Mouse (Mus musculus) pancreas, adult 10 weeks (tissue): Measurements from ENCODE around the gene Svop. TPM values are rescaled to one million over a fixed set of nuclear protein-coding genes. Genes with fewer than 3 reads are reported as not detected.

Source experiments
- polyA plus RNA-seq: library from polyadenylated mRNA; stranded (reverse); fragments of 350-450 nt; fragmentation: Illumina TruSeq; extraction: RNeasy Lipid Tissue Mini Kit (QIAGEN cat#74804); gene quantifications from one replicate; pipeline ENCODE4 v1.2.3, GENCODE M21; 2015; ENCODE audit warnings: low read depth, low replicate concordance; ENCODE audit not compliant: insufficient read depth

Svop gene
- polyA plus RNA-seq, result 0.46 TPM

GRCm38 (mm10) chr5:114091057-114091807 lies at the start of gene Svop:
TSS of gene Svop (minus strand) at chr5:114091570.

DNA sequence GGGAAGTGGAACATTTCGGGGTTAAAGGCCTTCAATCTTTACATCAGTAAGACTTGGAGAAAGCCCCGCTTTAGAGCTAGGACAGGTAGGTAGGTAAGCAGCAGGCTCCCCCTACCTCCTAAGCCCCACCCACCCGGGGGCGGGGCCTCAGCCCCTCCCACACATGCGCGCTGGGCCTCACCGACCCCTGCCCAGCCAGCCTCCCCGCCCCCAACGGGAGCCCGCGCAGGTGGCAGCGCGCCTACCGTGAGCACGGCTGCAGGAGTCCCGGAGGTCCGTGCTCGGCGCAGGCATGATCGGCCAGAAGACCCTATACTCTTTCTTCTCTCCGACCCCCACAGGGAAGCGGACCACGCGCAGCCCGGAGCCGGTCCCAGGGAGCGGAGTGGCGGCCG lies 38.8 kb upstream of the Svop start, which contains the start of gene Ung:
Ung (plus strand) TSS at position 176 of the 395 bp plus-strand sequence.

GRCm38 (mm10) chr5:114127374-114128349 lies 36.3 kb upstream of the Svop start, which contains the start of gene Alkbh2:
TSS of gene Alkbh2 (minus strand) at chr5:114128218.

GRCm38 (mm10) chr5:114065161-114065560 lies 26.2 kb downstream of the Svop start, which contains the start of gene Usp30:
TSS of gene Usp30 (plus strand) at chr5:114065461.

GRCm38 (mm10) chr5:114003542-114003941 lies 87.8 kb downstream of the Svop start, which contains the start of gene Dao:
TSS of gene Dao (plus strand) at chr5:114003703.

DNA sequence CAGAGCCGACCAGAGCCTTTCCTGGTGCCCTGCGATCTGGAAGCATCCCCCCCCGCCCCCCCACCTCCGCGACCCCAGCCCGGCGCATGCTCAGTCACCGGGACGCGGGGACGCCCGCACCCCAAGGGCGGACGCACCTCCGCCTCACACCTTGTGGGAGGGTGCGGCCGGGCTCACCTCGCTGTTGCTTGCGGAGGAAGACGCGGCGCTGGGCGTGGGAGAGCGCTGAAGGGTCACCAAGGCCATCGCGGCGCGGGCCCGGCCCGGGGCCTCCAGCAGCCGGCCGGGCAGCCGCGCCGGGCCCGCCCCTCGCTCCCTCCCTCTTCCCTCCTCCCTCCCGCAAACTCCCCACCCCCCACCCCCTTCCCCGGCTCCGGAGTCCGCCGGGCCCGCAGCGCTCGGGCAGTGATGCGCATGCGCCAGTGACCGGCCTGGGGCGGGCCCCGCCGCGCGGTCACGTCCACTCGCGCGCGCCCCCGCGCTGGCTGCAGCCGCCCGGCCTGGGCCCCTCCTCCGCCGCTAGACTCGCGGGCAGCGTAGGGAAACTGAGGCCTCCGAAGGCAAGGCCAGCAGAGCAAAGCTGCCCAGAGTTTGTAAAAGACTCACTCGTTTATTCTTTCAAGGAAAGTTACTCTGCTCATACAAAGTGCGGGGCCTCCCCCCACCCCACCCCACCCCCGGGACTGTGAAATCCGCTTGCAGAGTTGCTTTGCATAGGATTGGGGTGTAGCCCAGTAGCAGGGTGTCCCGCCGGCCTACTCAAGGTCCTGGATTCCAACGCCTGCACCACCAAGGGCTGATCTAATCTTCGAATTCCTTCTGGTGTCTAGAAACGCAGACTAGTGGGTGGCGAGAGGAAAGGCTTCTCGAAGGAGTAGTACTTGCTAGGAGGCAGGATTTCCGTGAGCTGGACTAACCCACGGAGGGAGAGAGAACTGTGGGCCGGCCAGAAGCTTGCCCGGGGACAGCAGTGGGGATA lies 97.6 kb downstream of the Svop start, which contains the start of gene Ssh1:
Ssh1 (minus strand) TSS at position 408 of the 979 bp plus-strand sequence.

Other genes starting within 250 kb of the Svop start
- gene Coro1c, start 182.8 kb downstream of the Svop start, polyA plus RNA-seq, result 9.9 TPM
- 4.2 TPM for gene Ssh1, start 97.7 kb downstream of the Svop start, polyA plus RNA-seq
- not detected for gene Dao, start 87.9 kb downstream of the Svop start, polyA plus RNA-seq
- gene Usp30, start 26.1 kb downstream of the Svop start, polyA plus RNA-seq, result 3.7 TPM
- 3.9 TPM for gene Alkbh2, start 36.6 kb upstream of the Svop start, polyA plus RNA-seq
- gene Ung, start 38.8 kb upstream of the Svop start, polyA plus RNA-seq, result 2.3 TPM
- 9.0 TPM for gene Acacb, start 55.0 kb upstream of the Svop start, polyA plus RNA-seq
- not detected for gene Foxn4, start 182.2 kb upstream of the Svop start, polyA plus RNA-seq
- not detected for gene Myo1h, start 197.6 kb upstream of the Svop start, polyA plus RNA-seq